Mouse (Mus musculus) heart, postnatal 0 days (tissue): ENCODE results near the gene Tenm2.

Source experiments
- CTCF ChIP-seq: IDR thresholded peaks from 2 replicates; pipeline ENCODE4 v1.5.1; 2016; ENCODE audit warnings: antibody characterized with exemption, control low read depth, low read depth
- EP300 ChIP-seq: IDR thresholded peaks from 2 replicates; pipeline ENCODE4 v1.6.1; 2016; ENCODE audit warnings: antibody characterized with exemption, low read depth

- TF ChIP-seq CTCF = 0 out of 2 replicates have a peak, but pooled peaks have one; percentile 13
- TF ChIP-seq EP300 = no peak
These were observed 1240.5 kb downstream of the Tenm2 start for GRCm38 (mm10) chr11:35995310-35995709.
